Mouse (Mus musculus): Measurements from ENCODE around the gene C2cd2l.
"Not testable (repeated sequence)": the region's sequence is repeated elsewhere in the genome, so short reads cannot be mapped to it uniquely, and the experiment has no call there.

DNA sequence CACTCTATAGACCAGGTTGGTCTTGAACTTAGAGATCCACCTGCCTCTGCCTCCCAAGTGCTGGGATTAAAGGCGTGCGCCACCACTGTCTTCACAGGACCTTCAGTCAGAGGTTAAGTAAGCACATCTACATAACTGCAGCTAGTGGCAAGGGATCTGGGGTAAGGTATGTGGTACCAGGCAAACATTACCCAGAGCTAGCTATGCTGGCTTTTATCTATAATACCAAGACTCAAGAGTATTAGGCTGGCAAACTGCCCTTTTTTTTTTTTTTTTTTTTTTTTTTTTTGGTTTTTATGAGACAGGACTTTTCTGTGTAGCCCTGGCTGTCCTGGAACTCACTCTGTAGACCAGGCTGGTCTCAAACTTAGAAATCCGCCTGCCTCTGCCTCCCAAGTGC lies 20.1 kb downstream of the C2cd2l start:
- not testable (repeated sequence) for TF ChIP-seq POLR2A (IDR thresholded peaks at IDR 0.05; ENCODE audit: low read depth, low read length); CTCF (conservative IDR thresholded peaks at IDR 0.05; ENCODE audit: insufficient read depth, insufficient read length, low read depth, low read length)

Data from kidney, adult 2 months (tissue).